Mouse (Mus musculus) myocyte (in vitro differentiated cells): Measurements from ENCODE around the gene Gm45140. TPM values are rescaled to one million over a fixed set of nuclear protein-coding genes. Genes with fewer than 3 reads are reported as not detected.

Source experiments
- H3K27me3 ChIP-seq: one replicate; pipeline ENCODE4 v1.6.1; 2011; ENCODE audit not compliant: control insufficient read depth, insufficient read depth, insufficient read length
- H3K36me3 ChIP-seq: one replicate; pipeline ENCODE4 v1.6.1; 2011; ENCODE audit not compliant: control insufficient read depth, insufficient read depth
- H3K4me2 ChIP-seq: one replicate; pipeline ENCODE4 v1.6.1; 2011; ENCODE audit warnings: low read depth, control low read depth
- H3K4me3 ChIP-seq: one replicate; pipeline ENCODE4 v1.5.1; 2011; ENCODE audit warnings: mild to moderate bottlenecking, control low read depth, moderate library complexity
- H3K79me2 ChIP-seq: one replicate; pipeline ENCODE4 v1.6.1; 2011; ENCODE audit not compliant: control insufficient read depth, insufficient read depth
- H3ac ChIP-seq: one replicate; pipeline ENCODE4 v1.6.1; 2011; ENCODE audit not compliant: control insufficient read depth, insufficient read length
- CEBPB ChIP-seq: IDR thresholded peaks from 2 replicates; pipeline ENCODE4 v1.6.1; 2011; ENCODE audit warnings: mild to moderate bottlenecking, moderate library complexity; ENCODE audit not compliant: poor library complexity, insufficient read depth, severe bottlenecking
- E2F4 ChIP-seq: IDR thresholded peaks from one replicate; pipeline ENCODE4 v1.6.1; 2011; ENCODE audit warnings: mild to moderate bottlenecking, control low read depth, moderate library complexity; ENCODE audit not compliant: insufficient read depth
- MAX ChIP-seq: IDR thresholded peaks from one replicate; pipeline ENCODE4 v1.6.1; 2011; ENCODE audit warnings: low read depth, mild to moderate bottlenecking, control low read depth
- MYOD1 ChIP-seq, 3 experiments: IDR thresholded peaks; one replicate each; pipeline ENCODE4 v1.6.1; 2011; ENCODE audit warnings: control low read depth in 2 of 3, low read depth in 2 of 3, mild to moderate bottlenecking in 2 of 3, moderate library complexity in 1 of 3; ENCODE audit not compliant: insufficient read length in 2 of 3, control insufficient read depth in 1 of 3
- MYOG ChIP-seq, 3 experiments: IDR thresholded peaks; one replicate each; pipeline ENCODE4 v1.6.1; 2011; ENCODE audit warnings: control low read depth in 2 of 3, low read depth in 2 of 3, mild to moderate bottlenecking in 2 of 3; ENCODE audit not compliant: insufficient read length in 2 of 3, control insufficient read depth in 1 of 3, insufficient read depth in 1 of 3
- POLR2A ChIP-seq: IDR thresholded peaks from one replicate; pipeline ENCODE4 v1.6.1; 2011; ENCODE audit warnings: low read depth, mild to moderate bottlenecking, control low read depth, moderate library complexity; ENCODE audit not compliant: insufficient read length
- POLR2AphosphoS2 ChIP-seq: IDR thresholded peaks from one replicate; pipeline ENCODE4 v1.6.1; 2011; ENCODE audit warnings: low read depth, control low read depth; ENCODE audit not compliant: insufficient read length
- REST ChIP-seq: IDR thresholded peaks from one replicate; pipeline ENCODE4 v1.6.1; 2011; ENCODE audit warnings: mild to moderate bottlenecking, control low read depth, moderate library complexity; ENCODE audit not compliant: insufficient read depth, insufficient read length
- SRF ChIP-seq: IDR thresholded peaks from one replicate; pipeline ENCODE4 v1.6.1; 2011; ENCODE audit warnings: low read depth; ENCODE audit not compliant: control insufficient read depth, insufficient read length
- TCF12 ChIP-seq: IDR thresholded peaks from one replicate; pipeline ENCODE4 v1.6.1; 2011; ENCODE audit warnings: mild to moderate bottlenecking, control low read depth; ENCODE audit not compliant: poor library complexity, insufficient read depth, severe bottlenecking
- TCF3 ChIP-seq: IDR thresholded peaks from one replicate; pipeline ENCODE4 v1.6.1; 2011; ENCODE audit warnings: low read depth, control low read depth; ENCODE audit not compliant: insufficient read length
- USF1 ChIP-seq: IDR thresholded peaks from one replicate; pipeline ENCODE4 v1.6.1; 2011; ENCODE audit warnings: low read depth, mild to moderate bottlenecking, control low read depth, moderate library complexity
- polyA plus RNA-seq: library from polyadenylated mRNA; unstranded; fragments of >200 nt; fragmentation: generic; extraction: Trizol; gene quantifications from one replicate; pipeline ENCODE4 v1.2.1, GENCODE M21; 2012; ENCODE audit warnings: missing spikeins

Gene Gm45140
- polyA plus RNA-seq, 1 experiment = 2.6 TPM

DNA sequence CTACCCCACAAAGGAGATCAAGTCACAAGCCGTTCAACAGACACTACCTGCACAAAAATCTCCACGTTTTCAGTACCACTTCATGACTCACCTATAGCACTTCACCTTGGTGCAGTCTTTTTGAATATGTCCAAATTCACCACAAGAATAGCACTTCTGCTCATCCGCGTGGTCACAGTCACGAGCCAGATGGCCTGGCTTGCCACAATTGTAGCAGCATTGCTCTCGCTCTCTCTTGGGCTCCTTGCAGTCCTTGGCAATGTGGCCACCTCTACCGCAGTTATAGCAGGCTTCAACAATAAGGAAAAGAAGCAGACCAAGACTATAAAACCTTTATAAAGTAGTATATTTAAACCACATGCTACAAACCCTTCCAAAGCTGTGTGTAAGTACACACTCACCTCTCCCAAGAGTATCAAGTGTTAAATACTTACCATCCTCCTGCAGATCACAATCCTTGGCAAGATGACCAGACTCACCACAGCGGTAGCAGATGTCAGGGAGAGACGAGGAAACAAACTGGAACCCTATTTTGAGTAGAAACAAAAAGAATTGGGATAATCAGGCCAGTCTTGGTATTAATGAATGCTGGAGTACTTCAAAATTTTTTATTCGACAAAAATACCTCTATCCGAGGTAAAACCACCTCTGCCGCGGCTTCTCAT lies 9.6 kb upstream of the Gm45140 start:
- H3K79me2 ChIP-seq = peaks cover 67% of the 10 kb centered on the region
- TF ChIP-seq E2F4 (no peak), USF1 (no peak), MAX (no peak), POLR2AphosphoS2 (no peak), TCF3 (no peak), CEBPB (no peak), MYOD1 (IDR thresholded peaks at IDR 0.05; ENCODE audit: control insufficient read depth in 1 of 3, insufficient read length in 2 of 3, low read depth in 2 of 3) (no peak), REST (no peak), MYOG (IDR thresholded peaks at IDR 0.05; ENCODE audit: control insufficient read depth in 1 of 3, insufficient read depth in 1 of 3, insufficient read length in 2 of 3, low read depth in 2 of 3) (no peak), SRF (no peak)
- H3ac ChIP-seq = no peak overlapping the region
- no peak overlapping the region for H3K4me2 ChIP-seq
- no peak overlapping the region for H3K4me3 ChIP-seq
- H3K27me3 ChIP-seq = no peaks in the 10 kb centered on the region
- H3K36me3 ChIP-seq = peaks cover 54% of the 10 kb centered on the region

DNA sequence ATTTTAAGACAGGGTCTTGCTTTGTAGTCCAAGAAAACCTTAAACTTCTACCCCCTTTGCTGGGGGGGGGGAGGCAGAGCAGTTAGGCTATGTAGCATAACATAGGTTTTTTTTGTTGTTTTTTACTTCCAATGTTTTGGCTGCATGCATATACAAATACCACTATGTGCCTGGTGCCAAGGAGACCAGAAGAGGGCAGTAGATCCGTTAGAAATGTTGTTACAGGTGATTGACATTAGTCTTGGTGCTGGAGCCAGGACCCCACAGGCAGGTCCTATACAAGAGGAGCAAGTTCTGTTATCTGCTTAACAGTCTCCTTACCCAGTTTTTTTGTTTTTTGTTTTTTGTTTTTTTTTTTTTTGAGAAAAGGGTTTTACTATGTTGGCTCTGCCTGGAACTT lies 6.7 kb upstream of the Gm45140 start:
- Histone ChIP-seq H3K4me3 (no peak overlapping the region), H3ac (no peak overlapping the region), H3K4me2 (no peak overlapping the region), H3K36me3 (peaks cover 54% of the 10 kb centered on the region), H3K27me3 (no peaks in the 10 kb centered on the region), H3K79me2 (peaks cover 48% of the 10 kb centered on the region)
- TF ChIP-seq POLR2AphosphoS2 (no peak), POLR2A (no peak), TCF12 (no peak), MYOD1 (IDR thresholded peaks at IDR 0.05; ENCODE audit: control insufficient read depth in 1 of 3, insufficient read length in 2 of 3, low read depth in 2 of 3) (no peak), USF1 (no peak), REST (no peak), CEBPB (no peak)

DNA sequence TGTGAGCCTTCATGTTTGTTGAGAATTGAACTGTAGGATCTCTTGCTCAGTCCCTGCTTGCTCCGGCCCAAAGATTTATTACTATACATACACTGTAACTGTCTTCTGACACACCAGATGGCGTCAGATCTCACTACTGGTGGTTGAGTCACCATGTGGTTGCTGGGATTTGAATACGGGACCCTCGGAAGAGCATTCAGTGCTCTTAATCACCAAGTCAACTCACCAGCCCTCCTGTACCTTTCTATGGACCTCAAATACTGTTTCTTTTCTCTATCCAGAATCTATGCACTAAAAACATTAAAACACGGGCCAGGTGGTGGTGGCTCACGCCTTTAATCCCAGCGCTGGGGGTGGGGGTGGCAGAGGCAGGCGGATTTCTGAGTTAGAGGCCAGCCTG lies 6.0 kb upstream of the Gm45140 start:
- Histone ChIP-seq H3ac (no peak overlapping the region), H3K79me2 (peaks cover 47% of the 10 kb centered on the region), H3K36me3 (peaks cover 54% of the 10 kb centered on the region), H3K4me2 (no peak overlapping the region), H3K27me3 (no peaks in the 10 kb centered on the region), H3K4me3 (no peak overlapping the region)
- TF ChIP-seq CEBPB (no peak), MYOG (IDR thresholded peaks at IDR 0.05; ENCODE audit: control insufficient read depth in 1 of 3, insufficient read depth in 1 of 3, insufficient read length in 2 of 3, low read depth in 2 of 3) (no peak), MAX (no peak), MYOD1 (IDR thresholded peaks at IDR 0.05; ENCODE audit: control insufficient read depth in 1 of 3, insufficient read length in 2 of 3, low read depth in 2 of 3) (no peak)

DNA sequence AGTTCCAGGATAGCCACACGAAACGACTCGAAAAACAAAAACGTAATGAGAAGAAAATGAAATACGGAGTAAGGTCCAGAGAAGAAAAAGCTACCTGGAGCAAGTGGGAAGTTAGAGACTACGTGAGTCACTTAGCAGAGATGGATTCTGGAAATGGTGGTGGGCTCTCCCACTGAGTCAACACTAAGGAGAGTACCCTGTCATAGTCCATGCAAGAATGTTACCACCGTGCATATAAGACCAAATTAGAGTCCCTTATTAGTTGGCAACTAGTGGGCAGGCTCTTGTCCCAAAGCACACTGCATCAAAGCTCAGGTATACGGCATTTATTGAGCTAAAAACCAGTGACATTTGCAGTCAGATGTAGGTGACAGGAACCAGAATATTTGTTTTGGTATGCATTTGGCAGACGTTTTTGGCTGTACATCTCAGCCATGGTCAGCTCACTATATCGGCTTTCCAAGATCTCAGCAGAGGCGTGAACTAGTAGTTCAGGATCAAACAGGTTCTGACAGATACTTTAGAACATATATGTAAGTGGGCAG lies 4.3 kb upstream of the Gm45140 start:
- H3K27me3 ChIP-seq = no peaks in the 10 kb centered on the region
- peak overlapping the region; percentile 93 for H3K4me2 ChIP-seq
- peaks cover 32% of the 10 kb centered on the region for H3K79me2 ChIP-seq
- no peak overlapping the region for H3ac ChIP-seq
- TF ChIP-seq SRF (no peak), MYOG (IDR thresholded peaks at IDR 0.05; ENCODE audit: control insufficient read depth in 1 of 3, insufficient read depth in 1 of 3, insufficient read length in 2 of 3, low read depth in 2 of 3) (no peak), TCF3 (no peak), E2F4 (no peak)
- no peak overlapping the region for H3K4me3 ChIP-seq
- peaks cover 40% of the 10 kb centered on the region for H3K36me3 ChIP-seq

DNA sequence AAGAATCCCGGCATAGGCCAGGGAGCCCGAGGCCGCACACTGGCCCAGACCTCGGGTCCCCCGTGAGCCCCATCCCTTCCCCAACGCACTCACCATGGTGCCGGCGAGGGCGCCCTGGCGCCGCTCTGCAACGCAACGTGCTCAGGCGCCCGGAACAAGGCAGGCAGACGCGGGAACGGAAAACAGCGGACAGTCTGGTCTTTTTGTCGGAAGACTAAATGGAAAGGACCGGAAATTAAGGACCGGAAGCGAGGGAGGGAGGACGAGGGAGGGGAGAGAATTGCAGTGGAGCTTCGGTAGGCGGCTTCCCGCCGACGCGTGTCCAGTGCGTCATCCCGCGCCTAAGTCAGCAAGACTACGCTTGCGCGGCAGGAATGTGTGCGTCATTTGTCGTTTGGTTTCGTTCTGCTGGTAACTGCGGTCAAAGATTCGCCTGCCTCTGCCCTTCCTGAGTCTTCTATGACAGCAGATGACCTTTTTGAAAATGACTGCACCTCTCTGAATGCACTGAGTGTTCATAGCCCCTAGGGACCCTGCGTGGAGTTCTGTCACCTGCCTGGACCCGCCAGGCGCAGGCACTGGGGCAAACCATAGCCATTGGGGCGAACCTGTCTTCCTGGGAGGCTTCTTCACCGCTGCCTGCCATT lies 3.1 kb upstream of the Gm45140 start, which contains the start of gene Isy1:
Isy1 (minus strand) TSS at position 248 of the 647 bp plus-strand sequence.
- no peaks in the 10 kb centered on the region for H3K27me3 ChIP-seq
- peak within 1 kb of the TSS; percentile 54 for H3K4me3 ChIP-seq
- peaks cover 29% of the 10 kb centered on the region for H3K36me3 ChIP-seq
- H3K4me2 ChIP-seq = peak within 1 kb of the TSS; percentile 93
- H3K79me2 ChIP-seq = peaks cover 22% of the 10 kb centered on the region
- no peak for TF ChIP-seq E2F4
- peak; percentile 86 for TF ChIP-seq MAX
- peak in 1 of 3 experiments; percentile 52 for TF ChIP-seq MYOG (IDR thresholded peaks at IDR 0.05; ENCODE audit: control insufficient read depth in 1 of 3, insufficient read depth in 1 of 3, insufficient read length in 2 of 3, low read depth in 2 of 3)
- TF ChIP-seq SRF = peak; percentile 68
- peak; percentile 76 for TF ChIP-seq POLR2A
- no peak for TF ChIP-seq CEBPB
- TF ChIP-seq POLR2AphosphoS2 = peak; percentile 99
- TF ChIP-seq MYOD1 (IDR thresholded peaks at IDR 0.05; ENCODE audit: control insufficient read depth in 1 of 3, insufficient read length in 2 of 3, low read depth in 2 of 3) = peak in 1 of 3 experiments; percentile 28
- peak within 1 kb of the TSS; percentile 30 for H3ac ChIP-seq
